Mouse (Mus musculus) intestine, postnatal 0 days (tissue): ENCODE data around the gene Phospho2. TPM values are rescaled to one million over a fixed set of nuclear protein-coding genes. Genes with fewer than 3 reads are reported as not detected.
A peak's percentile ranks its signal among the peaks of the same experiment; 100 is the strongest.

Source experiments
- ATAC-seq: fragments of 200-750 bp; cut with Nextera tagmentation; 2 replicates; pipeline ENCODE4 v1.8.0; 2017; ENCODE audit warnings: mild to moderate bottlenecking, moderate TSS enrichment, moderate library complexity
- H3K27ac ChIP-seq: fragments of 300-500 bp; sonication (generic); 2 replicates; pipeline ENCODE4 v1.5.1; 2014; ENCODE audit warnings: mild to moderate bottlenecking, low read depth, low read length, moderate library complexity
- H3K27me3 ChIP-seq: fragments of 300-500 bp; sonication (generic); replicated peaks from 2 replicates; pipeline ENCODE4 v1.6.1; 2014; ENCODE audit warnings: low read length, mixed read lengths; ENCODE audit not compliant: control insufficient read depth, insufficient read depth
- H3K36me3 ChIP-seq: fragments of 300-500 bp; sonication (generic); 2 replicates; pipeline ENCODE4 v1.6.1; 2014; ENCODE audit warnings: mild to moderate bottlenecking, moderate library complexity; ENCODE audit not compliant: control insufficient read depth, insufficient read depth
- H3K4me1 ChIP-seq: fragments of 300-500 bp; sonication (generic); replicated peaks from 2 replicates; pipeline ENCODE4 v1.6.1; 2014; ENCODE audit warnings: antibody characterized with exemption, low read length, mixed read lengths; ENCODE audit not compliant: control insufficient read depth, insufficient read depth
- H3K4me2 ChIP-seq: fragments of 300-500 bp; sonication (generic); replicated peaks from 2 replicates; pipeline ENCODE4 v1.6.1; 2014; ENCODE audit warnings: low read depth, mild to moderate bottlenecking, moderate library complexity
- H3K4me3 ChIP-seq: fragments of 300-500 bp; sonication (generic); 2 replicates; pipeline ENCODE4 v1.5.1; 2014; ENCODE audit warnings: low read depth, low read length
- H3K9ac ChIP-seq: fragments of 300-500 bp; sonication (generic); 2 replicates; pipeline ENCODE4 v1.6.1; 2014; ENCODE audit warnings: mild to moderate bottlenecking, low read depth, low read length
- H3K9me3 ChIP-seq: fragments of 300-500 bp; sonication (generic); 2 replicates; pipeline ENCODE4 v1.6.1; 2016; ENCODE audit warnings: mixed run types; ENCODE audit not compliant: control insufficient read depth
- CTCF ChIP-seq: sonication (generic); IDR thresholded peaks from 2 replicates; pipeline ENCODE4 v1.5.1; 2016; ENCODE audit warnings: low read depth, mild to moderate bottlenecking, control low read depth, antibody characterized with exemption, moderate library complexity
- WGBS: fragments of 180-500 bp; shearing (Covaris S2); extraction: QIAGEN DNeasy Blood & Tissue Kit; methylation state at CpG from one replicate; pipeline ENCODE4 v1.1.7; 2014; 5-methylcytosine and 5-hydroxymethylcytosine counted together
- polyA plus RNA-seq: library from polyadenylated mRNA; unstranded; fragments of >200 nt; fragmentation: Nextera tagmentation; extraction: Ambion mirVana; gene quantifications from 2 replicates; pipeline ENCODE4 v1.2.1, GENCODE M21; 2015

Phospho2 gene
- polyA plus RNA-seq, result 23.8 and 26.0 TPM in 2 replicates

GRCm38 (mm10) chr2:69789429-69790069 lies at the start of gene Phospho2, which contains the start of gene Ccdc173:
Gene Phospho2 (plus strand): TSS chr2:69789623.
Gene Ccdc173 (minus strand): TSS chr2:69789575.
- H3K4me3 ChIP-seq, result peak within 1 kb of the TSS; percentile 57
- no peak for TF ChIP-seq CTCF
- peak within 1 kb of the TSS; percentile 75 for H3K4me2 ChIP-seq
- peak; percentile 94 for ATAC-seq
- no peaks in the 10 kb centered on the region for H3K4me1 ChIP-seq
- H3K9ac ChIP-seq, result peak within 1 kb of the TSS; percentile 59
- 2% methylated on average over 48 of the region's 48 CpGs for WGBS
- no peaks in the 10 kb centered on the region for H3K27me3 ChIP-seq
- H3K36me3 ChIP-seq, result peaks cover 11% of the 10 kb centered on the region
- H3K9me3 ChIP-seq, result no peaks in the 10 kb centered on the region
- peak within 1 kb of the TSS; percentile 84 for H3K27ac ChIP-seq

- ATAC-seq, result no peak
- H3K9ac ChIP-seq, result no peak overlapping the region
- no peaks in the 10 kb centered on the region for H3K4me1 ChIP-seq
- TF ChIP-seq CTCF, result peak; percentile 50
- no peak overlapping the region for H3K4me2 ChIP-seq
- H3K27ac ChIP-seq, result no peak overlapping the region
- H3K4me3 ChIP-seq, result no peak overlapping the region
- 85% methylated on average over 1 of the region's 1 CpGs for WGBS
- no peaks in the 10 kb centered on the region for H3K27me3 ChIP-seq
- no peaks in the 10 kb centered on the region for H3K9me3 ChIP-seq
- H3K36me3 ChIP-seq, result peaks cover 57% of the 10 kb centered on the region
These were observed 44.3 kb upstream of the Phospho2 start for GRCm38 (mm10) chr2:69745091-69745490.

DNA sequence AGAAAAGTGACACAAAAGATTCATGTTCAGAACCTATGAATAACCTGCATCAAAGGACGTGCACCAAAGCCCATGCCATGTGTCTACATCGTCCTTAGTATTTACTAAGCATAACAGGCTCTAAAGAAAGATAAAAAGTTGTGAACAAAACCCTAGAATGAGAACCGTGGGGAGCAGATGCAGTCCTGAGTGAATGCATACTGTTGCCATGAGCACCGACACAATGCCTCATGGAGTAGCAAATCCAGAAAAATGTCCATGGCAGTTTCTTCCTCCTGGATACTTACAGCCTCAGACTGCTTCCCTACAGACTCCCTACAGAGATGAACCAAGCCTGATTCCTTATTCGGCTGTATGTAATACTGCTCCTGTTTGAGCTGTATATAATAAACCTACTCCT lies 28.4 kb upstream of the Phospho2 start:
- Histone ChIP-seq H3K36me3 (no peaks in the 10 kb centered on the region), H3K4me3 (no peak overlapping the region), H3K4me2 (no peak overlapping the region), H3K27me3 (no peaks in the 10 kb centered on the region), H3K27ac (no peak overlapping the region), H3K4me1 (no peaks in the 10 kb centered on the region), H3K9me3 (no peaks in the 10 kb centered on the region), H3K9ac (no peak overlapping the region)
- no peak for ATAC-seq
- WGBS, result 80% methylated on average over 5 of the region's 5 CpGs
- TF ChIP-seq CTCF, result no peak

GRCm38 (mm10) chr2:69763340-69763739 lies 26.1 kb upstream of the Phospho2 start:
- no peaks in the 10 kb centered on the region for H3K4me1 ChIP-seq
- WGBS, result 78% methylated on average over 4 of the region's 4 CpGs
- H3K9me3 ChIP-seq, result no peaks in the 10 kb centered on the region
- no peak overlapping the region for H3K27ac ChIP-seq
- no peak for TF ChIP-seq CTCF
- no peaks in the 10 kb centered on the region for H3K27me3 ChIP-seq
- H3K4me2 ChIP-seq, result no peak overlapping the region
- H3K9ac ChIP-seq, result no peak overlapping the region
- no peak overlapping the region for H3K4me3 ChIP-seq
- ATAC-seq, result peak; percentile 67
- no peaks in the 10 kb centered on the region for H3K36me3 ChIP-seq

DNA sequence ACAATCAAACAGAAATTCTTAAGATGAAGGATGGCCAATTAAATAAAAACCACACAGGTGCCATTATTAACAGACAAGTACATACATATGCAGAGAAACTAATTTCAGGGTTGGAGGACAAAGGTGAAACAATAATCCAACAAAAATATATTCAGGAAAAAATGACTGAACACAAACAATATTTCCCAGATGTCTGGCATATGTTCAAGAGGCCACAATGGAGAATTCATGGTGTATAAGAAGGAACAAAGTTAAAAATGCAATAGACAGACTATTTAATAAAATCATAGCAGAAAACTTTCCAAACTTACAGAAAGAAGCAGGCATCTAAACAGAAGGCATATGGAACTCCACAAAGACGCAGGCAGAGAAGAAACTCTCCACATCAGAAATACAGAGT lies 24.7 kb upstream of the Phospho2 start:
- no peaks in the 10 kb centered on the region for H3K4me1 ChIP-seq
- no peaks in the 10 kb centered on the region for H3K9me3 ChIP-seq
- H3K27ac ChIP-seq, result no peak overlapping the region
- H3K27me3 ChIP-seq, result no peaks in the 10 kb centered on the region
- no peak for ATAC-seq
- H3K4me3 ChIP-seq, result no peak overlapping the region
- 84% methylated on average over 1 of the region's 1 CpGs for WGBS
- no peak overlapping the region for H3K9ac ChIP-seq
- TF ChIP-seq CTCF, result no peak
- no peak overlapping the region for H3K4me2 ChIP-seq
- H3K36me3 ChIP-seq, result no peaks in the 10 kb centered on the region

DNA sequence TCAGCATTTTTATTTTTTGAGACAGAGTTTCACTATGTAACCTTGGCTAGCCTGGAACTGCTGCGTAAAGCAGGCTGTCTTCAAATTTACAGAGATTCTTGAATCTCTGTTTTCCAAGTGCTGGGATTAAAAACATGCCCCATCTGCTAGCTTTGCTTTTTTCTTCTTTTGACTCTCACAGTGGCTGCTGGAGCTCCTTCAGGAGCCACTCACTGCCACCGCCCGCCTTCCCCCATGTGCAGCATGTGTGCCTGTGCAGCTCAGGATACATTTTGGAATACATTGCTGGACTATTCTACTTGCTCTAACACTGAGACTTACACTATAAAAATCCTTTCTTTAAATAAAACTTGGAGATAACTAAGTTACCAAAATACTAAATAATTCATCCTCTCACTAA lies 16.1 kb upstream of the Phospho2 start:
- H3K27me3 ChIP-seq, result no peaks in the 10 kb centered on the region
- no peak for ATAC-seq
- H3K4me2 ChIP-seq, result no peak overlapping the region
- no peak overlapping the region for H3K4me3 ChIP-seq
- TF ChIP-seq CTCF, result no peak
- WGBS, result 96% methylated on average over 3 of the region's 3 CpGs
- no peaks in the 10 kb centered on the region for H3K36me3 ChIP-seq
- no peaks in the 10 kb centered on the region for H3K9me3 ChIP-seq
- no peak overlapping the region for H3K27ac ChIP-seq
- no peaks in the 10 kb centered on the region for H3K4me1 ChIP-seq
- H3K9ac ChIP-seq, result no peak overlapping the region
